ENCODE assay signal across 22 mouse cellular contexts in the genomic region with DNA sequence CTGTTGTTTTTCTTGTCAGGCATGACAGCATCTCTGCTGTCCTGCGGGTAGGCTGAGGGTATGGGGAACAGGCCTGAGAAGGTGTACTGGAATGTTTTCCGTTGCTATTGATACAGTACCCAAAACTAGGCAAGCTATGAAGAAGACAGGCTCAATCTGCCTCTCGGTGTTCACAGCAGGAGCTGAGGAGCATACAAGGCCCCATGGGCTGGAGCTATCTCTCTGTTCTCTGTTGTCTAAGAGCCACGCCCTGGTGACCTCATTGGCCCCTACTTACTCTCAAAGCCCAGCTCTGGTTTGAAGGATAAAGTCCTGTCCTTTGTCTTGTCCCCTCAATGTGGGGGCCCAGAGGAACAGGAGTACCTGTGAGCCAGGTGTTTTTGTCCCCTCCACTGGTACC. TPM values are rescaled to one million over a fixed set of nuclear protein-coding genes. Genes with fewer than 3 reads are reported as not detected.
DNase-seq lines count a peak whose midpoint lies in the region; ATAC-seq lines count a peak whose summit lies in the region.
"Had no signal": no experiment of that assay in that cellular context is flagged by ENCODE, and none has a peak within 500 bp of the region (broad histone marks: within the 10 kb centered on the region; RNA-seq: fewer than 3 reads in every experiment).

No protein-coding gene starts in this region.

- no peak overlapping the region for H3K9ac ChIP-seq in forebrain, embryonic 16.5 days (replicated peaks; ENCODE audit: low read depth, low read length)
- H3K9ac ChIP-seq: embryonic facial prominence, embryonic 12.5 days; forebrain, embryonic 12.5 days; forebrain, postnatal 0 days had no signal

- H3K36me3 ChIP-seq in forebrain, embryonic 10.5 days (replicated peaks), result no peaks in the 10 kb centered on the region
- no peaks in the 10 kb centered on the region for H3K36me3 ChIP-seq in forebrain, embryonic 16.5 days (ENCODE audit: control insufficient read depth, insufficient read depth)
- H3K36me3 ChIP-seq: embryonic facial prominence, embryonic 10.5 days; embryonic facial prominence, embryonic 12.5 days; forebrain, embryonic 12.5 days had no signal

- no peaks in the 10 kb centered on the region for H3K9me3 ChIP-seq in forebrain, embryonic 10.5 days
- no peaks in the 10 kb centered on the region for H3K9me3 ChIP-seq in forebrain, embryonic 16.5 days (ENCODE audit: control insufficient read depth, low read length)
- H3K9me3 ChIP-seq: embryonic facial prominence, embryonic 10.5 days; embryonic facial prominence, embryonic 12.5 days; forebrain, embryonic 12.5 days had no signal

- no peak for DNase-seq in forebrain, embryonic 10.5 days (ENCODE audit: extremely low spot score, low spot score)
- DNase-seq in ES-CJ7 (ENCODE audit: low read depth, low spot score) (peak; percentile 73), ZHBTc4 (ENCODE audit: low read depth, low spot score) (peak; percentile 86)
- DNase-seq: adrenal gland, adult 2 months; adrenal gland, postnatal 10 days; adrenal gland, postnatal 25 days; B cell, adult 2 months; cerebellum, adult 11 months; cerebellum, adult 18-20 months; cerebellum, adult 8-10 months; cerebellum, adult 9-11 months; cerebellum, postnatal 14 days; forebrain, postnatal 0 days had no signal

- peaks cover 73% of the 10 kb centered on the region for H3K27me3 ChIP-seq in forebrain, embryonic 10.5 days (ENCODE audit: poor library complexity, severe bottlenecking)
- no peaks in the 10 kb centered on the region for H3K27me3 ChIP-seq in forebrain, embryonic 16.5 days (replicated peaks; ENCODE audit: control insufficient read depth, insufficient read depth, low read length)
- H3K27me3 ChIP-seq: CH12.LX; embryonic facial prominence, embryonic 12.5 days had no signal

- no peak for ATAC-seq in forebrain, embryonic 16.5 days
- no peak for ATAC-seq in megakaryocyte-erythroid progenitor cell, adult 5-6 weeks (replicated peaks; ENCODE audit: low FRiP score, low TSS enrichment, poor library complexity, severe bottlenecking)
- ATAC-seq: CD4-positive, CD25-positive, alpha-beta regulatory T cell, adult 4 months; forebrain, embryonic 14.5 days; forebrain, postnatal 0 days had no signal

- no peak overlapping the region for H3K4me3 ChIP-seq in forebrain, embryonic 10.5 days
- no peak overlapping the region for H3K4me3 ChIP-seq in forebrain, embryonic 16.5 days (replicated peaks; ENCODE audit: low read length)
- H3K4me3 ChIP-seq: embryonic facial prominence, embryonic 10.5 days; embryonic facial prominence, embryonic 12.5 days; forebrain, embryonic 12.5 days had no signal

- H3K4me2 ChIP-seq in forebrain, embryonic 16.5 days (ENCODE audit: low read length), result no peak overlapping the region
- H3K4me2 ChIP-seq: embryonic facial prominence, embryonic 12.5 days; forebrain, embryonic 12.5 days had no signal

- 0 out of 2 replicates have a peak overlapping the region, but pooled peaks have one; percentile 21 for H3K27ac ChIP-seq in forebrain, embryonic 10.5 days
- H3K27ac ChIP-seq in forebrain, embryonic 16.5 days (ENCODE audit: low read length), result no peak overlapping the region
- H3K27ac ChIP-seq: embryonic facial prominence, embryonic 10.5 days; embryonic facial prominence, embryonic 12.5 days; forebrain, embryonic 12.5 days had no signal

- WGBS in forebrain, embryonic 10.5 days, result 87% methylated on average over 4 of the region's 4 CpGs
- 85% methylated on average over 4 of the region's 4 CpGs for WGBS in forebrain, embryonic 16.5 days

- peaks cover 76% of the 10 kb centered on the region for H3K4me1 ChIP-seq in forebrain, embryonic 10.5 days
- peaks cover 48% of the 10 kb centered on the region for H3K4me1 ChIP-seq in forebrain, embryonic 16.5 days (replicated peaks; ENCODE audit: control insufficient read depth, insufficient read depth, low read length)

RNA-seq across cellular contexts. Expression of gene Sez6l, which starts 53.7 kb away (rescaled TPM):
- polyA plus RNA-seq in forebrain, embryonic 10.5 days (2016; fragmentation: Nextera tagmentation; extraction: Ambion mirVana), result 0.65 and 1.4 TPM in 2 replicates
- polyA plus RNA-seq in forebrain, embryonic 16.5 days (2015; fragmentation: Nextera tagmentation; extraction: Ambion mirVana), result 32.2 and 41.9 TPM in 2 replicates
- not detected in 2 replicates for total RNA-seq in megakaryocyte-erythroid progenitor cell, adult 5-6 weeks (2014; fragmentation: Nextera tagmentation)
- not detected in 2 replicates for total RNA-seq in megakaryocyte-erythroid progenitor cell, adult 5-6 weeks (2017)
- total RNA-seq: CH12.LX, MEL had no signal
- polyA plus RNA-seq: CD4-positive, CD25-positive, alpha-beta regulatory T cell, adult 4 months had no signal

Comparison
In these comparisons a context has a peak if more than half of its experiments do, and no peak if none do; other contexts are left out.
1. RNA of gene Sez6l, which starts 53.7 kb away (polyA plus RNA-seq): 32.2 to 41.9 TPM in forebrain, embryonic 16.5 days; 0.65 to 1.4 TPM in forebrain, embryonic 10.5 days; every median in the first group is over 10 times any median in the second.